Mouse (Mus musculus) neural tube, embryonic 15.5 days (tissue): Measurements from ENCODE around the gene Cpne7. TPM values are rescaled to one million over a fixed set of nuclear protein-coding genes. Genes with fewer than 3 reads are reported as not detected.
"Not testable (repeated sequence)": the region's sequence is repeated elsewhere in the genome, so short reads cannot be mapped to it uniquely, and the experiment has no call there.

Experiments used
- ATAC-seq: fragments of 200-750 bp; cut with Nextera tagmentation; 2 replicates; pipeline ENCODE4 v1.8.0; 2017; ENCODE audit warnings: mild to moderate bottlenecking, moderate TSS enrichment, moderate library complexity; ENCODE audit not compliant: low FRiP score
- H3K27ac ChIP-seq: fragments of 300-500 bp; sonication (generic); replicated peaks from 2 replicates; pipeline ENCODE4 v1.5.1; 2015; ENCODE audit warnings: mild to moderate bottlenecking, inconsistent platforms
- H3K27me3 ChIP-seq: fragments of 300-500 bp; sonication (generic); replicated peaks from 2 replicates; pipeline ENCODE4 v1.6.1; 2015; ENCODE audit warnings: inconsistent platforms
- H3K36me3 ChIP-seq: fragments of 300-500 bp; sonication (generic); 2 replicates; pipeline ENCODE4 v1.6.1; 2015; ENCODE audit warnings: inconsistent platforms
- H3K4me1 ChIP-seq: fragments of 300-500 bp; sonication (generic); 2 replicates; pipeline ENCODE4 v1.6.1; 2015; ENCODE audit warnings: inconsistent platforms
- H3K4me2 ChIP-seq: fragments of 300-500 bp; sonication (generic); 2 replicates; pipeline ENCODE4 v1.6.1; 2015; ENCODE audit warnings: inconsistent platforms, mild to moderate bottlenecking, moderate library complexity
- H3K4me3 ChIP-seq: fragments of 300-500 bp; sonication (generic); replicated peaks from 2 replicates; pipeline ENCODE4 v1.5.1; 2015; ENCODE audit warnings: mild to moderate bottlenecking, inconsistent platforms
- H3K9ac ChIP-seq: fragments of 300-500 bp; sonication (generic); replicated peaks from 2 replicates; pipeline ENCODE4 v1.6.1; 2015; ENCODE audit warnings: mild to moderate bottlenecking, inconsistent platforms
- H3K9me3 ChIP-seq: fragments of 300-500 bp; sonication (generic); replicated peaks from 2 replicates; pipeline ENCODE4 v1.6.1; 2016; ENCODE audit warnings: inconsistent platforms
- WGBS: fragments of 180-500 bp; shearing (Covaris S2); methylation state at CpG from one replicate; pipeline ENCODE4 v1.1.7; 2015; ENCODE audit warnings: mixed read lengths; 5-methylcytosine and 5-hydroxymethylcytosine counted together
- polyA plus RNA-seq: library from polyadenylated mRNA; unstranded; fragments of >200 nt; fragmentation: Nextera tagmentation; extraction: Ambion mirVana; gene quantifications from 2 replicates; pipeline ENCODE4 v1.2.1, GENCODE M21; 2015

Gene Cpne7
- polyA plus RNA-seq, 1 experiment from 2014 or later: 4.7 TPM

GRCm38 (mm10) chr8:123102855-123103254 is 14.3 kb upstream of the Cpne7 start:
- peak overlapping the region; percentile 96 for H3K27ac ChIP-seq
- peaks cover 18% of the 10 kb centered on the region for H3K4me1 ChIP-seq
- H3K27me3 ChIP-seq, H3K9me3 ChIP-seq: not testable (repeated sequence)
- peak overlapping the region; percentile 76 for H3K4me3 ChIP-seq
- 0 out of 2 replicates have a peak, but pooled peaks have one; percentile 11 for ATAC-seq
- H3K4me2 ChIP-seq: peak overlapping the region; percentile 88
- peak overlapping the region; percentile 93 for H3K9ac ChIP-seq
- 1% methylated on average over 26 of the region's 26 CpGs for WGBS
- H3K36me3 ChIP-seq: peaks cover 27% of the 10 kb centered on the region

- peak overlapping the region; percentile 88 for H3K4me2 ChIP-seq
- H3K27ac ChIP-seq: peak overlapping the region; percentile 96; the same call in 1 of the 2 replicates
These were observed 13.9 kb upstream of the Cpne7 start for GRCm38 (mm10) chr8:123103285-123103684.

GRCm38 (mm10) chr8:123104046-123104767 is 13.0 kb upstream of the Cpne7 start:
- H3K9me3 ChIP-seq: no peaks in the 10 kb centered on the region
- no peak for ATAC-seq

More at GRCm38 (mm10) chr8:123103285-123103684, 13.9 kb upstream of the Cpne7 start:
- H3K9ac ChIP-seq: peak overlapping the region; percentile 93
- H3K4me3 ChIP-seq: peak overlapping the region; percentile 76
- no peak for ATAC-seq
- peaks cover 18% of the 10 kb centered on the region for H3K4me1 ChIP-seq
- no peaks in the 10 kb centered on the region for H3K9me3 ChIP-seq
- peaks cover 23% of the 10 kb centered on the region for H3K36me3 ChIP-seq
- H3K27me3 ChIP-seq: no peaks in the 10 kb centered on the region
- 16% methylated on average over 15 of the region's 15 CpGs for WGBS

GRCm38 (mm10) chr8:123105553-123106326 is 11.4 kb upstream of the Cpne7 start:
- Histone ChIP-seq H3K4me2 (no peak overlapping the region), H3K9me3 (no peaks in the 10 kb centered on the region), H3K27me3 (no peaks in the 10 kb centered on the region), H3K4me1 (peaks cover 18% of the 10 kb centered on the region), H3K4me3 (no peak overlapping the region), H3K9ac (no peak overlapping the region), H3K27ac (no peak overlapping the region), H3K36me3 (peaks cover 23% of the 10 kb centered on the region)
- 72% methylated on average over 5 of the region's 5 CpGs for WGBS
- ATAC-seq: no peak

More at GRCm38 (mm10) chr8:123104046-123104767, 13.0 kb upstream of the Cpne7 start:
- Histone ChIP-seq H3K27me3 (no peaks in the 10 kb centered on the region), H3K4me3 (peak overlapping the region; percentile 76), H3K27ac (no peak overlapping the region), H3K9ac (peak overlapping the region; percentile 93), H3K4me1 (peaks cover 18% of the 10 kb centered on the region), H3K36me3 (peaks cover 23% of the 10 kb centered on the region), H3K4me2 (peak overlapping the region; percentile 88)
- 81% methylated on average over 6 of the region's 6 CpGs for WGBS

- no peak overlapping the region for H3K9ac ChIP-seq
- no peaks in the 10 kb centered on the region for H3K9me3 ChIP-seq
- H3K4me3 ChIP-seq: no peak overlapping the region
- no peak for ATAC-seq
- H3K4me1 ChIP-seq: peaks cover 17% of the 10 kb centered on the region
- no peak overlapping the region for H3K27ac ChIP-seq
- peaks cover 23% of the 10 kb centered on the region for H3K36me3 ChIP-seq
- H3K4me2 ChIP-seq: no peak overlapping the region
- H3K27me3 ChIP-seq: no peaks in the 10 kb centered on the region
- WGBS: 59% methylated on average over 2 of the region's 2 CpGs
These were observed 10.6 kb upstream of the Cpne7 start for GRCm38 (mm10) chr8:123106531-123106930.

- peaks cover 23% of the 10 kb centered on the region for H3K36me3 ChIP-seq
- H3K27me3 ChIP-seq: no peaks in the 10 kb centered on the region
- no peak overlapping the region for H3K9ac ChIP-seq
- H3K9me3 ChIP-seq: no peaks in the 10 kb centered on the region
- no peak for ATAC-seq
- H3K27ac ChIP-seq: no peak overlapping the region
- H3K4me1 ChIP-seq: peaks cover 13% of the 10 kb centered on the region
- H3K4me2 ChIP-seq: no peak overlapping the region
- 73% methylated on average over 1 of the region's 1 CpGs for WGBS
- no peak overlapping the region for H3K4me3 ChIP-seq
These were observed 9.2 kb upstream of the Cpne7 start for GRCm38 (mm10) chr8:123108010-123108409.

- H3K36me3 ChIP-seq: peaks cover 18% of the 10 kb centered on the region
- H3K4me1 ChIP-seq: peaks cover 5% of the 10 kb centered on the region
- 88% methylated on average over 5 of the region's 5 CpGs for WGBS
- no peak overlapping the region for H3K27ac ChIP-seq
- no peak for ATAC-seq
- no peak overlapping the region for H3K4me2 ChIP-seq
- no peaks in the 10 kb centered on the region for H3K9me3 ChIP-seq
- no peak overlapping the region for H3K4me3 ChIP-seq
- H3K27me3 ChIP-seq: no peaks in the 10 kb centered on the region
- no peak overlapping the region for H3K9ac ChIP-seq
These were observed 8.2 kb upstream of the Cpne7 start for GRCm38 (mm10) chr8:123108953-123109352.

- no peak for ATAC-seq
- Histone ChIP-seq H3K4me1 (no peaks in the 10 kb centered on the region), H3K36me3 (peaks cover 1% of the 10 kb centered on the region), H3K9ac (no peak overlapping the region), H3K9me3 (no peaks in the 10 kb centered on the region), H3K4me2 (no peak overlapping the region), H3K27ac (no peak overlapping the region), H3K4me3 (no peak overlapping the region), H3K27me3 (peaks cover 1% of the 10 kb centered on the region)
- 29% methylated on average over 4 of the region's 4 CpGs for WGBS
These were observed 6.5 kb upstream of the Cpne7 start for GRCm38 (mm10) chr8:123110649-123111048.

- Histone ChIP-seq H3K4me2 (no peak overlapping the region), H3K9me3 (no peaks in the 10 kb centered on the region), H3K27me3 (peaks cover 24% of the 10 kb centered on the region), H3K9ac (no peak overlapping the region), H3K27ac (no peak overlapping the region), H3K36me3 (no peaks in the 10 kb centered on the region), H3K4me3 (no peak overlapping the region), H3K4me1 (peaks cover 15% of the 10 kb centered on the region)
- 77% methylated on average over 9 of the region's 9 CpGs for WGBS
- no peak for ATAC-seq
These were observed 4.3 kb upstream of the Cpne7 start for GRCm38 (mm10) chr8:123112892-123113291.

- Histone ChIP-seq H3K36me3 (no peaks in the 10 kb centered on the region), H3K27me3 (peaks cover 35% of the 10 kb centered on the region), H3K4me3 (no peak overlapping the region), H3K9me3 (no peaks in the 10 kb centered on the region), H3K4me1 (peaks cover 18% of the 10 kb centered on the region), H3K4me2 (no peak overlapping the region), H3K27ac (no peak overlapping the region), H3K9ac (no peak overlapping the region)
- ATAC-seq: no peak
- WGBS: 71% methylated on average over 2 of the region's 2 CpGs
These were observed 3.2 kb upstream of the Cpne7 start for GRCm38 (mm10) chr8:123113908-123114469.

- 49% methylated on average over 3 of the region's 3 CpGs for WGBS
- no peak overlapping the region for H3K4me2 ChIP-seq
- H3K36me3 ChIP-seq: no peaks in the 10 kb centered on the region
- no peak overlapping the region for H3K9ac ChIP-seq
- no peak overlapping the region for H3K4me3 ChIP-seq
- H3K9me3 ChIP-seq: no peaks in the 10 kb centered on the region
- ATAC-seq: no peak
- peaks cover 41% of the 10 kb centered on the region for H3K27me3 ChIP-seq
- no peak overlapping the region for H3K27ac ChIP-seq
- peaks cover 18% of the 10 kb centered on the region for H3K4me1 ChIP-seq
These were observed 2.5 kb upstream of the Cpne7 start for GRCm38 (mm10) chr8:123114644-123115043.
